Mouse (Mus musculus) forebrain, embryonic 11.5 days (tissue): ENCODE data around the gene Myo1c. TPM values are rescaled to one million over a fixed set of nuclear protein-coding genes. Genes with fewer than 3 reads are reported as not detected.

ENCODE experiments used
- ATAC-seq: fragments of 200-750 bp; cut with Nextera tagmentation; replicated peaks from 2 replicates; pipeline ENCODE4 v1.8.0; 2017; ENCODE audit warnings: moderate TSS enrichment; ENCODE audit not compliant: low FRiP score
- DNase-seq: peaks from one replicate; pipeline ENCODE4 v3.0.0-alpha.2; 2017; ENCODE audit warnings: low spot score
- H3K27ac ChIP-seq: fragments of 300-500 bp; sonication (generic); 2 replicates; pipeline ENCODE4 v1.5.1; 2014; ENCODE audit warnings: low read depth, low read length
- H3K27me3 ChIP-seq: fragments of 300-500 bp; sonication (generic); 2 replicates; pipeline ENCODE4 v1.6.1; 2014; ENCODE audit warnings: mild to moderate bottlenecking, low read length, mixed read lengths; ENCODE audit not compliant: control insufficient read depth, insufficient read depth
- H3K36me3 ChIP-seq: fragments of 300-500 bp; sonication (generic); 2 replicates; pipeline ENCODE4 v1.6.1; 2014; ENCODE audit warnings: mild to moderate bottlenecking, low read length, moderate library complexity, mixed read lengths; ENCODE audit not compliant: control insufficient read depth, insufficient read depth
- H3K4me1 ChIP-seq: fragments of 300-500 bp; sonication (generic); replicated peaks from 2 replicates; pipeline ENCODE4 v1.6.1; 2014; ENCODE audit warnings: low read length, mixed read lengths; ENCODE audit not compliant: control insufficient read depth, insufficient read depth
- H3K4me2 ChIP-seq: fragments of 300-500 bp; sonication (generic); 2 replicates; pipeline ENCODE4 v1.6.1; 2014; ENCODE audit warnings: low read depth, mild to moderate bottlenecking, low read length, moderate library complexity, mixed read lengths; ENCODE audit not compliant: severe bottlenecking
- H3K4me3 ChIP-seq: fragments of 300-500 bp; sonication (generic); 2 replicates; pipeline ENCODE4 v1.5.1; 2014; ENCODE audit warnings: low read depth, low read length
- H3K9ac ChIP-seq: fragments of 300-500 bp; sonication (generic); 2 replicates; pipeline ENCODE4 v1.6.1; 2014; ENCODE audit warnings: low read length
- H3K9me3 ChIP-seq: fragments of 300-500 bp; sonication (generic); 2 replicates; pipeline ENCODE4 v1.6.1; 2016; ENCODE audit warnings: low read length, mixed read lengths; ENCODE audit not compliant: control insufficient read depth
- WGBS: fragments of 180-500 bp; shearing (Covaris S2); extraction: QIAGEN DNeasy Blood & Tissue Kit; methylation state at CpG from one replicate; pipeline ENCODE4 v1.1.7; 2014; 5-methylcytosine and 5-hydroxymethylcytosine counted together
- polyA plus RNA-seq: library from polyadenylated mRNA; unstranded; fragments of >200 nt; fragmentation: Nextera tagmentation; extraction: Ambion mirVana; gene quantifications from 2 replicates; pipeline ENCODE4 v1.2.1, GENCODE M21; 2014

Gene Myo1c
- polyA plus RNA-seq, 1 experiment from 2014 or later = 13.8 TPM

- peak overlapping the region; percentile 67 for H3K4me3 ChIP-seq
- DNase-seq = no peak
- ATAC-seq = no peak
- no peak overlapping the region for H3K27ac ChIP-seq
- H3K4me1 ChIP-seq = peaks cover 23% of the 10 kb centered on the region
- H3K36me3 ChIP-seq = no peaks in the 10 kb centered on the region
- 20% methylated on average over 20 of the region's 20 CpGs for WGBS
- peak overlapping the region; percentile 96 for H3K4me2 ChIP-seq
- H3K9ac ChIP-seq = peak overlapping the region; percentile 75; the same call in 1 of the 2 replicates
- peaks cover 19% of the 10 kb centered on the region for H3K27me3 ChIP-seq
- no peaks in the 10 kb centered on the region for H3K9me3 ChIP-seq
Observed at GRCm38 (mm10) chr11:75652222-75652941, 2.1 kb downstream of the Myo1c start.

- ATAC-seq (no peak), DNase-seq (no peak)
- H3K36me3 ChIP-seq = no peaks in the 10 kb centered on the region
- H3K4me1 ChIP-seq = peaks cover 23% of the 10 kb centered on the region
- WGBS = 29% methylated on average over 14 of the region's 14 CpGs
- no peak overlapping the region for H3K27ac ChIP-seq
- peak overlapping the region; percentile 86 for H3K4me2 ChIP-seq
- H3K27me3 ChIP-seq = peaks cover 19% of the 10 kb centered on the region
- no peak overlapping the region for H3K4me3 ChIP-seq
- no peak overlapping the region for H3K9ac ChIP-seq
- H3K9me3 ChIP-seq = no peaks in the 10 kb centered on the region
Observed at GRCm38 (mm10) chr11:75652942-75653684, 2.8 kb downstream of the Myo1c start.

- DNase-seq = peak; percentile 93
- Histone ChIP-seq H3K4me1 (peaks cover 23% of the 10 kb centered on the region), H3K36me3 (no peaks in the 10 kb centered on the region), H3K27ac (no peak overlapping the region; the same call in 1 of the 2 replicates), H3K9me3 (no peaks in the 10 kb centered on the region), H3K9ac (peak overlapping the region; percentile 47), H3K4me3 (peak overlapping the region; percentile 44), H3K27me3 (peaks cover 19% of the 10 kb centered on the region), H3K4me2 (peak overlapping the region; percentile 86)
- under 1% methylated on average over 44 of the region's 45 CpGs for WGBS
- ATAC-seq = peak; percentile 74
Observed at GRCm38 (mm10) chr11:75653781-75654470, 3.6 kb downstream of the Myo1c start.

GRCm38 (mm10) chr11:75654471-75655390 lies 4.4 kb downstream of the Myo1c start:
- H3K4me2 ChIP-seq = peak overlapping the region; percentile 86
- ATAC-seq (0 out of 2 replicates have a peak, but pooled peaks have one; percentile 7), DNase-seq (no peak)
- H3K9me3 ChIP-seq = no peaks in the 10 kb centered on the region
- no peak overlapping the region; the same call in 1 of the 2 replicates for H3K27ac ChIP-seq
- WGBS = 38% methylated on average over 25 of the region's 25 CpGs
- H3K9ac ChIP-seq = no peak overlapping the region; the same call in 1 of the 2 replicates
- no peaks in the 10 kb centered on the region for H3K36me3 ChIP-seq
- H3K4me1 ChIP-seq = peaks cover 23% of the 10 kb centered on the region
- H3K4me3 ChIP-seq = peak overlapping the region; percentile 44
- peaks cover 19% of the 10 kb centered on the region for H3K27me3 ChIP-seq

- H3K27me3 ChIP-seq = peaks cover 19% of the 10 kb centered on the region
- no peak overlapping the region for H3K27ac ChIP-seq
- H3K9ac ChIP-seq = peak overlapping the region; percentile 68
- WGBS = 3% methylated on average over 77 of the region's 78 CpGs
- peaks cover 23% of the 10 kb centered on the region for H3K4me1 ChIP-seq
- ATAC-seq = peak; percentile 40; the same call in 1 of the 2 replicates
- peak overlapping the region; percentile 39 for H3K4me3 ChIP-seq
- DNase-seq = peak; percentile 79
- H3K36me3 ChIP-seq = no peaks in the 10 kb centered on the region; the same call in 1 of the 2 replicates
- H3K4me2 ChIP-seq = peak overlapping the region; percentile 84
- no peaks in the 10 kb centered on the region for H3K9me3 ChIP-seq
Observed at GRCm38 (mm10) chr11:75655621-75656545, 5.6 kb downstream of the Myo1c start.

GRCm38 (mm10) chr11:75656621-75657590 lies 6.6 kb downstream of the Myo1c start:
- no peak for DNase-seq
- 72% methylated on average over 18 of the region's 20 CpGs for WGBS
- Histone ChIP-seq H3K4me3 (peak overlapping the region; percentile 39; the same call in 1 of the 2 replicates), H3K27me3 (peaks cover 19% of the 10 kb centered on the region), H3K4me2 (peak overlapping the region; percentile 84), H3K9me3 (no peaks in the 10 kb centered on the region), H3K36me3 (no peaks in the 10 kb centered on the region; the same call in 1 of the 2 replicates), H3K27ac (no peak overlapping the region), H3K4me1 (peaks cover 23% of the 10 kb centered on the region), H3K9ac (peak overlapping the region; percentile 68; the same call in 1 of the 2 replicates)
- no peak for ATAC-seq
